Mouse (Mus musculus): ENCODE measurements around the gene Cd93.

Gene Cd93

DNA sequence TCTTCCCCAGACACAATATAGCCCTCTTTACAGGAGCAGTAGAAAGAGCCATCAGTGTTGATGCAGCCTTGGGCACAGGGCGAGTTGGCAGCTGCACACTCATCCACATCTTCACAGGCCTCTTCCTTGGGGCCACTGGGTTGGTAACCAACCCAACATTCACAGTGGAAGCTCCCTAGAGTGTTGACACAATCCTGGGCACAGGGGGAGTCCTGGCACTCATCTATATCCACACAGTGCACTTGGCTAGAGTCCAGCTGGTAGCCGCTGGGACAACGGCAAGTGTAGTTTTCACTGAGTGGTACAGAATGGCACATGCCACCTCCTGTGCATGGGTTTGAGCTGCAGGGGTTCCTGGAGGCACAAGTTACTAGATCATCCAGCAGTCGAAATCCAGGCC is 1.2 kb downstream of the Cd93 start:
- no peak for DNase-seq (ENCODE audit: low spot score)

DNA sequence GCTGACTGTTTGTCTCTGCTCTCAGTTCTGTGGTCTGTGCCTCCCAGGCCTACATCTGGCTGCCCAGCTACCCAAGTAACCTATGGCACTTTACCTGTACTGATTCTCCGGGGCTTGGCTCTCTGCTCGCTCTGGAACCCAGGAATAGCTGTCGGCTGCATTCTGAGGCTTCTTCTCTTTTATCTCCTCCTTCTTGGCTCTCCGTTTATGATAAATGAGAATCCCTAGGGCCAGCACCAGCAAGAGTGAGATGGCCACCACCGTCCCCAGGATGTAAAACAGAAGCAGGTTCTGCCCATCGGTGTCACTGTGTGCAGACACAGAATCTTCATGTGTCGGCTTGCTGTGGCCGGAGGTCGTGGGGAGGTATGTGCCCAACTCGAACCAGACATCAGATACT is 1.9 kb downstream of the Cd93 start:
- no peak for DNase-seq (ENCODE audit: low spot score)

- no peak for DNase-seq (ENCODE audit: low spot score)
These were observed 3.6 kb downstream of the Cd93 start for GRCm38 (mm10) chr2:148439691-148440276.

DNA sequence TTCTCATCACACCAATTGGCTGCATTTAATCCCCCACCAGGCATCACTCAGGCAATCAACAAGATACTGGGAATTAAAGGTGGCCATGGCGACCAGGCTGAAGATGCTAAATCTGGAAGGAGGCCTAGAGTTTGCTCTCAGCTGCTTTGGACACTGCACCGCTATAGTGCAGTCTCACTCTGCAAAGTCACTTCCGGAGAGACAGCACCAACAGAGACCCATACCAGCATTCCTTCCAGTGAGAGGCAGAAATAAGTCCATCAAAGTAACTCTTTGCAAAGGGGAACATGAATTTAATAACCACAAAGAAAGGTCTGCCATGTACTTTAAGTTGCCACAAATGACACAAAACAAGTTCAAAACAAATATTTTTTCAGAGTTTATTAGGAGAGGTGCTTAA is 7.1 kb downstream of the Cd93 start:
- DNase-seq (ENCODE audit: low spot score): no peak

- no peak for DNase-seq (ENCODE audit: low spot score)
These were observed 11.0 kb downstream of the Cd93 start for GRCm38 (mm10) chr2:148432346-148432745.

GRCm38 (mm10) chr2:148430941-148431340 is 12.4 kb downstream of the Cd93 start:
- DNase-seq (ENCODE audit: low spot score): no peak

GRCm38 (mm10) chr2:148429001-148429505 is 14.3 kb downstream of the Cd93 start:
- peak; percentile 36 for DNase-seq (ENCODE audit: low spot score)

- peak; percentile 41 for DNase-seq (ENCODE audit: low spot score)
These were observed 14.8 kb downstream of the Cd93 start for GRCm38 (mm10) chr2:148428523-148428922.

DNA sequence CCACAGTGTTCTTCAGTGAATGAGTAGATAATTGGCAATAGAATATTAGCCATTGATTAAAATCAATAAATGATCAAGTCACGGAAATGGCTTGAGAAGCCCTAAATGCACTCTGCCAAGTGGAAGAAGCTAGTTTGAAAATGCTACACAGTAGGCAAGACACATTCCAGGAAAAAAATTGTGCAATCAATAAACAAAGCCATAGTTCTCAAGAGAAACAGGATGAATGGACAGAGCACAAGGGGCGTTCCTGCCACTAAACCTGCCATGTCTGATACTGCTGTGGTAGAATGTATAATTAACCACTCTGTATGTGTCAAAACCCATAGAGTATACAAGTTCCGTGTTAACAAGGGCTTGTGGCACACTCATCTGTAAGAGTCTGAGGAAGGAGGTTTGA is 15.8 kb downstream of the Cd93 start:
- no peak for DNase-seq (ENCODE audit: low spot score)

- no peak for DNase-seq (ENCODE audit: low spot score)
These were observed 17.5 kb downstream of the Cd93 start for GRCm38 (mm10) chr2:148425709-148426382.

- no peak for DNase-seq (ENCODE audit: low spot score)
These were observed 21.7 kb downstream of the Cd93 start for GRCm38 (mm10) chr2:148421706-148422105.

DNA sequence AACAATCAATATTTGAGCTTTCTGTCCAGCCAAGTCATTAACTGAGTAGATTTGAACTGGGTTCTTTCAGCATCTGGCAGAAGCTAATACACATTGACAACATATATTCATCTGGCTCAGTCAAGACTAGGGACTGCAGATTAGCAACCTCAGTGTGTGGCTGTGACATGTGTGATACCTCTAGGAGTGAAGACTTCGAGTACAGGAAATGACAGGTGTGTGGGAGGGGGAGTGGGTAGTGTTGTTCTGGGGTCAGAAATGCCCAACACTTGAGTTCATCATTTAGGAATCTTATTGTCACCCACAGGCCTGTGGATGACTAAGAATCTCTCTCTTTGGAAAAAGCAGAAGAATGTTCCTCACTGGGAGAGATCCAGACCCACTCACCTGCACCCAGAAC is 22.3 kb downstream of the Cd93 start:
- no peak for DNase-seq (ENCODE audit: low spot score)

DNA sequence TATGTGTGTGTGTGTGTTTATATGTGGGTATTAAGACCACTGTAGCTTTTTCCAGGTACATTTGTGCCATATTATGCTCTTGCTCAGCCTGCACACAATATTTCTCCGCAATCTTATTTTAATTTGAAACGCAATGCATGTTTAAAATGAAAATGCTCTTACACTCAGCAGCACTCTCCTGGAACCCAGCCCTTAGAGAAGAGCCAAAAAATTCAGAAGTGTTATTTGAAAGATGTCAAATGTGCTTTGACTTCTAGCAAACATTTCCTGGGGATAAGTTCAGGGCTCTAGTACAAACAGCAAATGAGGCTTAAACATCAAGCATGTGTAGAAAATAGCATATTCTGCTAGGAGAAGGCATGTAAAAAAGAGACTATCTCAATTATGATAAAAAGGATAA is 23.6 kb downstream of the Cd93 start:
- no peak for DNase-seq (ENCODE audit: low spot score)

GRCm38 (mm10) chr2:148419151-148419550 is 24.2 kb downstream of the Cd93 start:
- DNase-seq (ENCODE audit: low spot score): no peak

DNA sequence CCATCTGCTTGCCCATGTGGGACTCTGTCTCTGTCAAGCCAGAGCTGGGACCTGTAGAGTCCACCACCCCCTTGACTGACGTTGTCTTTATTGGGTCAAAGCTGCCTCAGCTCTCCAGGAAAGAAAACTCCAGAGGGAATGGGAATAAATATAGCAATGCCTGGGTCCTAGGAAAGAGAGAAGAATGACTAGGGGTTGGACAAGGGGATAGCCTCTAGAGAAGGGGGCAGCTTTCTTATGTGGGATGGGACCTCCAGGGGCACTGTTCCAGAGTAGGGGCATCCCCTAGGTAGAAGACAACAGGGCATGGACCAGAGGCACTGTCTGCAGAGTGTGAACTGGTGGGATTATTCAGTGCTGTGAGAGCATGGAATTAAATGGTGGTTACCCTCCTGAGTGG is 33.5 kb downstream of the Cd93 start:
- no peak for DNase-seq (ENCODE audit: low spot score)

DNA sequence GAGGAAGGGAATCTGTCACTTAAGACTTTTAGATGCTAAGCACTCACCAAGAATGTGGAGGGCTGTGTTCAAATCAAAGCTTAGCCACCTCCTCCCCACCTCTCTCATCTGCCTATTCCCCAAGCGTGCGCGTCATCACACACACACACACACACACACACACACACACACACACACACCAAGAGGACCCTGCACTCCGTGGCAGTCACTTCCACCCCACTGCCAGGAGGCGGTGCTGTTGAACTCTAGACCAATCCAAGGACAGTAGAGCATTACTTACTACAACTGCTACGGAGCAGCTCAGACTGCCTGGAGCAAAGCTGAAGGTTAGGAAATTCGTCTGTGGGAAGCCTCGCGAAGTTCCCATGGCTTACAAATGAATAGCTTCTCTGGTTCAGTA is 34.2 kb downstream of the Cd93 start:
- peak; percentile 90 for DNase-seq (ENCODE audit: low spot score)

DNA sequence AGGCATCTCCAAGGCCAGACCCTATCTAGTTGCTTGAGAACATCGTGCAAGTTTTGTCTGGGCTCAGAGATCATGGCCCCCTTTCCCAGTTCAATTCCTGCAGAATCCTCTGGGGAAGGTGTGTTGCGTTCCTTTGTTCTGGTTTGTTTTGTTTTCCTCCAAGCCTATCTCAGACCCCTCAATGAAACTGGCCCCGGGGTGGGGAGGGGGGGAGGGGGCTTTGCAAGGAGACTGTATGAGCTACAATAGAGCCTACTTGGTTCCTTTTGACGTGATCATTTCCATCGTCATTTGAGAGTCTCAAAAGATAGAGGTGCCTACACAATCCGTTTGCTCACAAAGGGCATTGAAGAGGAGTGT is 34.6 kb downstream of the Cd93 start:
- DNase-seq (ENCODE audit: low spot score): no peak

- peak; percentile 94 for DNase-seq (ENCODE audit: low spot score)
These were observed 35.2 kb downstream of the Cd93 start, which contains the start of gene Thbd for GRCm38 (mm10) chr2:148407870-148408760. Gene Thbd (minus strand): TSS chr2:148408188.

- DNase-seq (ENCODE audit: low spot score): no peak
These were observed 36.1 kb downstream of the Cd93 start for GRCm38 (mm10) chr2:148406971-148407869.

DNA sequence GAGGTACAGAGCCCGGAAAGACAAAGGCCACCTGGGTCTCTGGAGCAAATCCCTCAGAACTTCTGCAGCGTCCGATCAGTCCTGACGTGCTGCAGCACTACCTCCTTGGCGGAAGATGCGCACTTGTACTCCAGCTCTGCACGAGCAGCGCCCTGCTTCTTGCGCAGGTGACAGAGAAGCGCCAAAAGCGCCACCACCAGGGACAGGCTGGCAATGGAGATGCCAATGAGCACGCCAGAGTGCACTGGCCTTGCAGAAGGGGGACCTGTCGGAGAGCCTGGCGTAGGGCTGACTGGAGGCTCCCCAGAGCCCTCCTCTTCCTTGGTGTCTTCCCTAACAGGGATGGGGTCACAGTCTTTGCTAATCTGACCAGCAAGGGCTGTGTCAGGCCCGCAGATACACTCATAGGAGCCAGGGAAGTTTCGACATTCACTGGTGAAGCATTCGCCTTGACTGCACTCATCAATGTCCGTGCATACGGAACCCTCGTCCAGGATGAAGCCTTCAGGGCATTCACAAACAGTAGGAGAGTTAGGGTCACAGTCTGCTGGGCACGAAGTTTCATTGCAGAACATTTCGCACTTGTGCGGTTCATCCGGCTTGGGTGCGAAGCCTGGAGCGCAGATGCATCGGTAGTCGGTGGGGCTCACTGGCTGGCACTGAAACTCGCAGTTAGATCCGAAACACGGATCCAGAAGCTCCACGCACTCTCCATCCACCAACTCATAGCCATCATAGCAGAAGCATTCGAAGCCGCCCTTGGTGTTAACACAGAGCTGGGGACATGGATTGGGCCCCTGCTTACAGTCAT is 37.0 kb downstream of the Cd93 start:
- DNase-seq (ENCODE audit: low spot score): peak; percentile 59

- no peak for DNase-seq (ENCODE audit: low spot score)
These were observed 38.5 kb downstream of the Cd93 start for GRCm38 (mm10) chr2:148404906-148405305.
